Comparison of ENCODE assay signal across 8 mouse cellular contexts in genomic region chr1:54557301-54558229, GRCm38 (mm10). TPM values are rescaled to one million over a fixed set of nuclear protein-coding genes. Genes with fewer than 3 reads are reported as not detected.
A peak's percentile ranks its signal among the peaks of the same experiment; 100 is the strongest.
DNase-seq lines count a peak whose midpoint lies in the region; TF ChIP-seq lines count a peak whose summit lies in the region.

Pgap1 (minus strand) TSS chr1:54557684.

- no peaks in the 10 kb centered on the region for H3K36me3 ChIP-seq in macrophage (ENCODE audit: inconsistent target)

- H3K27ac ChIP-seq in left cerebral cortex, adult 2 months: peak within 1 kb of the TSS; percentile 90
- peak within 1 kb of the TSS; percentile 62 for H3K27ac ChIP-seq in macrophage

- peaks cover 48% of the 10 kb centered on the region for H3K79me2 ChIP-seq in macrophage (ENCODE audit: inconsistent target)

- peak within 1 kb of the TSS; percentile 86 for H3K4me3 ChIP-seq in left cerebral cortex, adult 2 months
- peak within 1 kb of the TSS; percentile 87 for H3K4me3 ChIP-seq in macrophage (ENCODE audit: inconsistent target)

- DNase-seq in T-cell, adult 2 months (ENCODE audit: low spot score): peak; percentile 91
- peak; percentile 91 to 93 for DNase-seq in cerebellum, postnatal 36 days
- DNase-seq in gastrocnemius, adult 8-10 months (ENCODE audit: low spot score in 2 of 2): peak; percentile 67 to 79
- DNase-seq in hindlimb bud, embryonic 11.5 days (ENCODE audit: extremely low spot score, low read depth, low spot score): peak; percentile 26
- peak; percentile 92 to 93 for DNase-seq in left cerebral cortex, adult 2 months (ENCODE audit: extremely low spot score in 1 of 2, low spot score in 2 of 2)
- DNase-seq in retina, postnatal 7 days (ENCODE audit: low read depth, low spot score): peak; percentile 85
- peak; percentile 67 to 86 for DNase-seq in urinary bladder, adult 18-20 months (ENCODE audit: low spot score in 2 of 2)

- TF ChIP-seq CTCF in left cerebral cortex, adult 2 months (IDR thresholded peaks at IDR 0.05): no peak; the same call in 1 of the 2 replicates

- WGBS in macrophage (ENCODE audit: missing documents): 2% methylated on average over 59 of the region's 59 CpGs

- intact Hi-C loops in left cerebral cortex, adult 2 months (cut with DNase I): loop anchor here (2.0 to 5.0 kb wide), 3 partner anchors 21 to 160 kb away; no protein-coding TSS in a partner anchor

RNA-seq across cellular contexts. Expression of gene Pgap1, which starts in this region (rescaled TPM):
- 1 to 10 TPM; 1.4 to 2.5 (median 1.9) TPM for total RNA-seq in gastrocnemius, adult 8-10 months (2022)
- 10 to 100 TPM; 32.0 to 32.9 TPM for total RNA-seq in left cerebral cortex, adult 2 months (2021)
- 100 to 1,000 TPM in 18 of 26 experiments, 10 to 100 TPM in 8; 22.8 to 344 (median 153) TPM for total RNA-seq in macrophage (2018; cell fraction: chromatin; rRNA removed)
- total RNA-seq in macrophage (2018; cell fraction: cytosol; rRNA removed): 10 to 100 TPM; 18.9 to 91.9 (median 49.2) TPM
- total RNA-seq in macrophage (2018; cell fraction: nucleus; rRNA removed): 100 to 1,000 TPM in 14 of 26 experiments, 10 to 100 TPM in 12; 28.9 to 238 (median 118) TPM
- polyA plus RNA-seq in macrophage (2018): 13.7 to 42.1 TPM (median 34.1 TPM) in 3 replicates

Comparison
In these comparisons a context has a peak if more than half of its experiments do, and no peak if none do; other contexts are left out.
1. Peak in every context shown above with its lines: DNase-seq, H3K4me3 ChIP-seq and H3K27ac ChIP-seq.
2. RNA of gene Pgap1 (total RNA-seq): 32.0 to 32.9 TPM in left cerebral cortex, adult 2 months; 1.4 to 2.5 TPM in gastrocnemius, adult 8-10 months; every median in the first group is over 4 times any median in the second.
3. DNase-seq: peak in every context shown above with its lines; median percentile 92 in left cerebral cortex, adult 2 months; 92 in cerebellum, postnatal 36 days; 91 in T-cell, adult 2 months; 85 in retina, postnatal 7 days; 76 in urinary bladder, adult 18-20 months; 73 in gastrocnemius, adult 8-10 months; 26 in hindlimb bud, embryonic 11.5 days.